Comparison of ENCODE assay signal across 10 mouse cellular contexts in genomic region chr8:104642324-104642654, GRCm38 (mm10). TPM values are rescaled to one million over a fixed set of nuclear protein-coding genes. Genes with fewer than 3 reads are reported as not detected.
DNase-seq lines count a peak whose midpoint lies in the region; ATAC-seq and TF ChIP-seq lines count a peak whose summit lies in the region.
"Had no signal": no experiment of that assay in that cellular context is flagged by ENCODE, and none has a peak within 500 bp of the region (broad histone marks: within the 10 kb centered on the region; RNA-seq: fewer than 3 reads in every experiment).

No protein-coding gene starts in this region.

- H3K9me3 ChIP-seq in embryonic facial prominence, embryonic 15.5 days (replicated peaks), result no peaks in the 10 kb centered on the region
- H3K9me3 ChIP-seq in limb, embryonic 10.5 days (replicated peaks), result no peaks in the 10 kb centered on the region
- H3K9me3 ChIP-seq in neural tube, embryonic 14.5 days (ENCODE audit: control insufficient read depth, low read length), result no peaks in the 10 kb centered on the region

- H3K4me2 ChIP-seq in embryonic facial prominence, embryonic 15.5 days (replicated peaks), result peak overlapping the region; percentile 89
- peak overlapping the region; percentile 86 for H3K4me2 ChIP-seq in neural tube, embryonic 14.5 days (ENCODE audit: low read depth, low read length)

- no peak for DNase-seq in liver, adult 2 months (ENCODE audit: extremely low read depth, low read depth, low spot score)
- DNase-seq in liver, result no peak
- DNase-seq in limb, embryonic 10.5 days (ENCODE audit: low spot score), result no peak
- no peak for DNase-seq in retina, embryonic 14.5 days (ENCODE audit: low spot score)
- no peak for DNase-seq in adrenal gland, adult 8-10 months
- DNase-seq in frontal cortex, postnatal 36 days (ENCODE audit: low spot score in 2 of 2), result no peak

- H3K79me2 ChIP-seq in liver, adult 2 months (ENCODE audit: control insufficient read depth, insufficient read depth, low read length), result no peaks in the 10 kb centered on the region

- ATAC-seq in embryonic facial prominence, embryonic 15.5 days (ENCODE audit: insufficient number of reproducible peaks, low FRiP score, low TSS enrichment, low read depth), result no peak
- ATAC-seq in neural tube, embryonic 14.5 days (ENCODE audit: low read depth), result peak; percentile 35; the same call in 1 of the 2 replicates

- H3K4me1 ChIP-seq in liver, adult 2 months (ENCODE audit: control insufficient read depth, insufficient read depth, low read length), result peaks cover 10% of the 10 kb centered on the region
- H3K4me1 ChIP-seq in embryonic facial prominence, embryonic 15.5 days, result peaks cover 18% of the 10 kb centered on the region
- H3K4me1 ChIP-seq in limb, embryonic 10.5 days, result peaks cover 17% of the 10 kb centered on the region
- peaks cover 16% of the 10 kb centered on the region for H3K4me1 ChIP-seq in neural tube, embryonic 14.5 days (ENCODE audit: control insufficient read depth, insufficient read depth, low read length)

- H3K9ac ChIP-seq in liver, adult 2 months (ENCODE audit: low read depth, low read length), result peak overlapping the region; percentile 82
- peak overlapping the region; percentile 75; the same call in 1 of the 2 replicates for H3K9ac ChIP-seq in embryonic facial prominence, embryonic 15.5 days
- peak overlapping the region; percentile 72 for H3K9ac ChIP-seq in neural tube, embryonic 14.5 days (replicated peaks; ENCODE audit: low read depth, low read length)

- no peak for TF ChIP-seq CTCF in liver, adult 2 months (IDR thresholded peaks at IDR 0.05; ENCODE audit: low read depth, low read length)

- WGBS in liver, adult 2 months, result 77% methylated on average over 6 of the region's 6 CpGs
- WGBS in embryonic facial prominence, embryonic 15.5 days, result 65% methylated on average over 6 of the region's 6 CpGs
- WGBS in limb, embryonic 10.5 days, result 79% methylated on average over 6 of the region's 6 CpGs
- 68% methylated on average over 6 of the region's 6 CpGs for WGBS in neural tube, embryonic 14.5 days

- H3K27me3 ChIP-seq in liver, adult 2 months (ENCODE audit: control insufficient read depth, insufficient read depth, low read length), result no peaks in the 10 kb centered on the region
- H3K27me3 ChIP-seq in embryonic facial prominence, embryonic 15.5 days, result no peaks in the 10 kb centered on the region
- H3K27me3 ChIP-seq in limb, embryonic 10.5 days (ENCODE audit: low read depth, poor library complexity, severe bottlenecking), result no peaks in the 10 kb centered on the region
- H3K27me3 ChIP-seq in neural tube, embryonic 14.5 days (ENCODE audit: control insufficient read depth, insufficient read depth, low read length), result no peaks in the 10 kb centered on the region

- no peaks in the 10 kb centered on the region; the same call in 1 of the 2 replicates for H3K36me3 ChIP-seq in liver, adult 2 months (ENCODE audit: control insufficient read depth, insufficient read depth, low read length)
- peaks cover 17% of the 10 kb centered on the region; the same call in 1 of the 2 replicates for H3K36me3 ChIP-seq in embryonic facial prominence, embryonic 15.5 days
- H3K36me3 ChIP-seq in limb, embryonic 10.5 days, result peaks cover 27% of the 10 kb centered on the region
- 0 out of 2 replicates have a peak, but pooled peaks cover 6% of the 10 kb centered on the region for H3K36me3 ChIP-seq in neural tube, embryonic 14.5 days (ENCODE audit: control insufficient read depth, insufficient read depth, low read length)

- peak overlapping the region; percentile 81 for H3K27ac ChIP-seq in liver, adult 2 months (replicated peaks; ENCODE audit: insufficient read depth, low read depth, low read length)
- no peak overlapping the region for H3K27ac ChIP-seq in embryonic facial prominence, embryonic 15.5 days (replicated peaks)
- peak overlapping the region; percentile 85 for H3K27ac ChIP-seq in limb, embryonic 10.5 days
- peak overlapping the region; percentile 83 for H3K27ac ChIP-seq in neural tube, embryonic 14.5 days (ENCODE audit: low read depth, low read length)

- TF ChIP-seq POLR2A in liver, adult 2 months (IDR thresholded peaks at IDR 0.05; ENCODE audit: extremely low read depth, insufficient read depth, low read length), result no peak

- H3K4me3 ChIP-seq in liver, adult 2 months (ENCODE audit: insufficient read depth, low read depth, low read length), result peak overlapping the region; percentile 87
- H3K4me3 ChIP-seq in embryonic facial prominence, embryonic 15.5 days (replicated peaks), result peak overlapping the region; percentile 65
- H3K4me3 ChIP-seq in limb, embryonic 10.5 days, result peak overlapping the region; percentile 88
- peak overlapping the region; percentile 76 for H3K4me3 ChIP-seq in neural tube, embryonic 14.5 days (ENCODE audit: low read depth, low read length)

RNA-seq across cellular contexts. Expression of gene Ciao2b, which starts 0.5 kb away (rescaled TPM):
- total RNA-seq in liver, adult 2 months (2014; rRNA removed), result 18.7 and 18.9 TPM in 2 replicates
- polyA plus RNA-seq in liver, adult 2 months (2012; rRNA removed), result 20.4 and 24.2 TPM in 2 replicates
- polyA plus RNA-seq in embryonic facial prominence, embryonic 15.5 days (2015; fragmentation: Nextera tagmentation; extraction: Ambion mirVana), result 90.6 and 91.9 TPM in 2 replicates
- 95.6 and 105 TPM in 2 replicates for polyA plus RNA-seq in limb, embryonic 10.5 days (2016; fragmentation: Nextera tagmentation; extraction: Ambion mirVana)
- 108 and 120 TPM in 2 replicates for polyA plus RNA-seq in neural tube, embryonic 14.5 days (2014; fragmentation: Nextera tagmentation; extraction: Ambion mirVana)
- total RNA-seq in adrenal gland, adult 8-10 months (2022), result 10 to 100 TPM; 33.1 to 44.9 (median 41.1) TPM

RNA-seq across cellular contexts. Expression of gene Rrad, which starts 11.2 kb away (rescaled TPM):
- 0.34 and 0.46 TPM in 2 replicates for total RNA-seq in liver, adult 2 months (2014; rRNA removed)
- 0.23 and 0.50 TPM in 2 replicates for polyA plus RNA-seq in liver, adult 2 months (2012; rRNA removed)
- polyA plus RNA-seq in embryonic facial prominence, embryonic 15.5 days (2015; fragmentation: Nextera tagmentation; extraction: Ambion mirVana), result 22.8 and 31.0 TPM in 2 replicates
- polyA plus RNA-seq in limb, embryonic 10.5 days (2016; fragmentation: Nextera tagmentation; extraction: Ambion mirVana), result 2.0 and 3.2 TPM in 2 replicates
- polyA plus RNA-seq in neural tube, embryonic 14.5 days (2014; fragmentation: Nextera tagmentation; extraction: Ambion mirVana), result 1.6 and 3.6 TPM in 2 replicates
- total RNA-seq in adrenal gland, adult 8-10 months (2022), result 10 to 100 TPM in 2 of 4 experiments, 1 to 10 TPM in 2; 2.7 to 16.3 (median 7.6) TPM

RNA-seq across cellular contexts. Expression of gene Cdh16, which starts 18.1 kb away (rescaled TPM):
- 0.07 TPM in 1 of 2 replicates, not detected in the other for total RNA-seq in liver, adult 2 months (2014; rRNA removed)
- polyA plus RNA-seq in liver, adult 2 months (2012; rRNA removed), result not detected in 2 replicates
- polyA plus RNA-seq in embryonic facial prominence, embryonic 15.5 days (2015; fragmentation: Nextera tagmentation; extraction: Ambion mirVana), result 0.40 TPM in 1 of 2 replicates, not detected in the other
- polyA plus RNA-seq in limb, embryonic 10.5 days (2016; fragmentation: Nextera tagmentation; extraction: Ambion mirVana), result 0.13 TPM in 1 of 2 replicates, not detected in the other
- not detected in 2 replicates for polyA plus RNA-seq in neural tube, embryonic 14.5 days (2014; fragmentation: Nextera tagmentation; extraction: Ambion mirVana)
- under 1 TPM in 1 of 4 experiments, not detected in 3; 0.24 TPM for total RNA-seq in adrenal gland, adult 8-10 months (2022)
- total RNA-seq: adrenal gland, postnatal 36 days had no signal
- polyA plus RNA-seq: inflammation-experienced regulatory T-cells, adult 6 months had no signal

RNA-seq across cellular contexts. Expression of gene Pdp2, which starts 51.0 kb away (rescaled TPM):
- total RNA-seq in liver, adult 2 months (2014; rRNA removed), result 16.4 and 20.0 TPM in 2 replicates
- 9.6 and 11.9 TPM in 2 replicates for polyA plus RNA-seq in liver, adult 2 months (2012; rRNA removed)
- polyA plus RNA-seq in embryonic facial prominence, embryonic 15.5 days (2015; fragmentation: Nextera tagmentation; extraction: Ambion mirVana), result 9.0 and 9.3 TPM in 2 replicates
- 14.5 and 14.8 TPM in 2 replicates for polyA plus RNA-seq in limb, embryonic 10.5 days (2016; fragmentation: Nextera tagmentation; extraction: Ambion mirVana)
- polyA plus RNA-seq in neural tube, embryonic 14.5 days (2014; fragmentation: Nextera tagmentation; extraction: Ambion mirVana), result 20.0 and 21.0 TPM in 2 replicates
- 10 to 100 TPM; 31.7 to 43.6 (median 38.0) TPM for total RNA-seq in adrenal gland, adult 8-10 months (2022)
